14 mouse cellular contexts compared by ENCODE assay signal in genomic region chr10:111248177-111248576, GRCm38 (mm10). TPM values are rescaled to one million over a fixed set of nuclear protein-coding genes. Genes with fewer than 3 reads are reported as not detected.
A peak's percentile ranks its signal among the peaks of the same experiment; 100 is the strongest.
DNase-seq lines count a peak whose midpoint lies in the region; ATAC-seq and TF ChIP-seq lines count a peak whose summit lies in the region.
"Had no signal": no experiment of that assay in that cellular context is flagged by ENCODE, and none has a peak within 500 bp of the region (broad histone marks: within the 10 kb centered on the region; RNA-seq: fewer than 3 reads in every experiment).

No protein-coding gene starts in this region.

- TF ChIP-seq POLR2A in liver, adult 2 months (IDR thresholded peaks at IDR 0.05; ENCODE audit: extremely low read depth, insufficient read depth, low read length), result no peak

- 36% methylated on average over 6 of the region's 6 CpGs for WGBS in liver, adult 2 months
- WGBS in liver, embryonic 11.5 days, result 71% methylated on average over 6 of the region's 6 CpGs
- WGBS in forebrain, embryonic 13.5 days, result 7% methylated on average over 6 of the region's 6 CpGs
- 48% methylated on average over 6 of the region's 6 CpGs for WGBS in midbrain, embryonic 10.5 days

- DNase-seq in liver, adult 2 months (ENCODE audit: extremely low read depth, low read depth, low spot score), result peak; percentile 42
- no peak for DNase-seq in liver, embryonic 11.5 days (ENCODE audit: low spot score)
- no peak for DNase-seq in midbrain, embryonic 10.5 days (ENCODE audit: low spot score)
- no peak for DNase-seq in T-cell, adult 2 months (ENCODE audit: low spot score)
- DNase-seq in B cell, adult 2 months, result no peak
- DNase-seq in heart, postnatal 14 days, result no peak
- DNase-seq: adrenal gland, postnatal 10 days; cerebellum, adult 18-20 months; heart, adult 18-20 months; liver, postnatal 0 days; right cerebral cortex, postnatal 14 days had no signal

- H3K9ac ChIP-seq in liver, adult 2 months (ENCODE audit: low read depth, low read length), result no peak overlapping the region
- H3K9ac ChIP-seq in liver, embryonic 11.5 days (ENCODE audit: low read depth, low read length), result no peak overlapping the region
- peak overlapping the region; percentile 60 for H3K9ac ChIP-seq in forebrain, embryonic 13.5 days
- H3K9ac ChIP-seq: intestine, embryonic 15.5 days; liver, postnatal 0 days had no signal

- ATAC-seq in liver, embryonic 11.5 days (replicated peaks; ENCODE audit: low FRiP score), result no peak
- ATAC-seq in forebrain, embryonic 13.5 days, result peak; percentile 50
- ATAC-seq: intestine, embryonic 15.5 days; liver, postnatal 0 days had no signal

- H3K27me3 ChIP-seq in liver, adult 2 months (ENCODE audit: control insufficient read depth, insufficient read depth, low read length), result no peaks in the 10 kb centered on the region
- H3K27me3 ChIP-seq in liver, embryonic 11.5 days (replicated peaks; ENCODE audit: control insufficient read depth, insufficient read depth, low read length), result no peaks in the 10 kb centered on the region
- H3K27me3 ChIP-seq in forebrain, embryonic 13.5 days, result no peaks in the 10 kb centered on the region
- H3K27me3 ChIP-seq in midbrain, embryonic 10.5 days (ENCODE audit: low read depth, poor library complexity, severe bottlenecking), result no peaks in the 10 kb centered on the region
- H3K27me3 ChIP-seq: intestine, embryonic 15.5 days had no signal

- TF ChIP-seq CTCF in liver, adult 2 months (IDR thresholded peaks at IDR 0.05; ENCODE audit: low read depth, low read length), result no peak

- H3K27ac ChIP-seq in liver, adult 2 months (replicated peaks; ENCODE audit: insufficient read depth, low read depth, low read length), result no peak overlapping the region
- H3K27ac ChIP-seq in liver, embryonic 11.5 days (ENCODE audit: low read depth, low read length), result no peak overlapping the region
- H3K27ac ChIP-seq in forebrain, embryonic 13.5 days, result peak overlapping the region; percentile 75
- H3K27ac ChIP-seq in midbrain, embryonic 10.5 days (replicated peaks), result peak overlapping the region; percentile 72
- H3K27ac ChIP-seq: intestine, embryonic 15.5 days had no signal

- intact Hi-C loops in heart, postnatal 14 days (cut with DNase I), result no loop called here

- no peaks in the 10 kb centered on the region for H3K9me3 ChIP-seq in liver, embryonic 11.5 days (ENCODE audit: control insufficient read depth, low read length)
- no peaks in the 10 kb centered on the region for H3K9me3 ChIP-seq in forebrain, embryonic 13.5 days (replicated peaks)
- no peaks in the 10 kb centered on the region for H3K9me3 ChIP-seq in midbrain, embryonic 10.5 days (replicated peaks)
- H3K9me3 ChIP-seq: intestine, embryonic 15.5 days had no signal

- H3K4me1 ChIP-seq in liver, adult 2 months (ENCODE audit: control insufficient read depth, insufficient read depth, low read length), result peaks cover 10% of the 10 kb centered on the region
- H3K4me1 ChIP-seq in liver, embryonic 11.5 days (replicated peaks; ENCODE audit: control insufficient read depth, insufficient read depth, low read length), result 0 out of 2 replicates have a peak, but pooled peaks cover 3% of the 10 kb centered on the region
- H3K4me1 ChIP-seq in forebrain, embryonic 13.5 days, result peaks cover 16% of the 10 kb centered on the region
- peaks cover 15% of the 10 kb centered on the region for H3K4me1 ChIP-seq in midbrain, embryonic 10.5 days
- H3K4me1 ChIP-seq: intestine, embryonic 15.5 days had no signal

- 0 out of 2 replicates have a peak, but pooled peaks cover 1% of the 10 kb centered on the region for H3K36me3 ChIP-seq in liver, adult 2 months (ENCODE audit: control insufficient read depth, insufficient read depth, low read length)
- H3K36me3 ChIP-seq in liver, embryonic 11.5 days (ENCODE audit: control insufficient read depth, insufficient read depth, low read length), result no peaks in the 10 kb centered on the region
- H3K36me3 ChIP-seq in forebrain, embryonic 13.5 days (ENCODE audit: poor library complexity, severe bottlenecking), result no peaks in the 10 kb centered on the region
- no peaks in the 10 kb centered on the region for H3K36me3 ChIP-seq in midbrain, embryonic 10.5 days
- H3K36me3 ChIP-seq: intestine, embryonic 15.5 days had no signal

- H3K4me3 ChIP-seq in liver, adult 2 months (ENCODE audit: insufficient read depth, low read depth, low read length), result no peak overlapping the region
- H3K4me3 ChIP-seq in liver, embryonic 11.5 days (ENCODE audit: low read depth, low read length), result no peak overlapping the region
- H3K4me3 ChIP-seq in forebrain, embryonic 13.5 days, result peak overlapping the region; percentile 36
- H3K4me3 ChIP-seq in midbrain, embryonic 10.5 days, result peak overlapping the region; percentile 27; the same call in 1 of the 2 replicates
- H3K4me3 ChIP-seq: erythroblast, embryonic 14.5 days; intestine, embryonic 15.5 days had no signal

- H3K79me2 ChIP-seq in liver, adult 2 months (ENCODE audit: control insufficient read depth, insufficient read depth, low read length), result peaks cover 14% of the 10 kb centered on the region; the same call in 1 of the 2 replicates

- no peak overlapping the region for H3K4me2 ChIP-seq in liver, embryonic 11.5 days
- peak overlapping the region; percentile 52 for H3K4me2 ChIP-seq in forebrain, embryonic 13.5 days
- H3K4me2 ChIP-seq: intestine, embryonic 15.5 days had no signal

RNA-seq across cellular contexts. Expression of gene Bbs10, which starts 50.3 kb away (rescaled TPM):
- total RNA-seq in liver, adult 2 months (2014; rRNA removed), result 5.2 and 6.2 TPM in 2 replicates
- polyA plus RNA-seq in liver, adult 2 months (2012; rRNA removed), result 1.3 and 1.6 TPM in 2 replicates
- polyA plus RNA-seq in liver, embryonic 11.5 days (2014; fragmentation: Nextera tagmentation; extraction: Ambion mirVana), result 3.1 and 4.3 TPM in 2 replicates
- 6.7 and 6.8 TPM in 2 replicates for polyA plus RNA-seq in forebrain, embryonic 13.5 days (2015; fragmentation: Nextera tagmentation; extraction: Ambion mirVana)
- polyA plus RNA-seq in midbrain, embryonic 10.5 days (2016; fragmentation: Nextera tagmentation; extraction: Ambion mirVana), result 6.8 and 7.7 TPM in 2 replicates
- 1 to 10 TPM; 3.1 to 3.2 TPM for total RNA-seq in heart, postnatal 14 days (2021)
- polyA plus RNA-seq: erythroblast, embryonic 14.5 days had no signal

Comparison
In these comparisons a context has a peak if more than half of its experiments do, and no peak if none do; other contexts are left out.
1. H3K27ac ChIP-seq: peak in forebrain, embryonic 13.5 days (single experiment) and midbrain, embryonic 10.5 days (single experiment); none in liver, adult 2 months (single experiment) and liver, embryonic 11.5 days (single experiment).
2. H3K4me3 ChIP-seq: peak in forebrain, embryonic 13.5 days (single experiment) and midbrain, embryonic 10.5 days (single experiment); none in liver, adult 2 months (single experiment) and liver, embryonic 11.5 days (single experiment).